Mouse (Mus musculus) lung, postnatal 25 days (tissue): Measurements from ENCODE around the gene Atad5.

Source experiments
- DNase-seq: peaks from one replicate; pipeline ENCODE4 v3.0.0; 2022; ENCODE audit warnings: low spot score

The Atad5 gene

DNA sequence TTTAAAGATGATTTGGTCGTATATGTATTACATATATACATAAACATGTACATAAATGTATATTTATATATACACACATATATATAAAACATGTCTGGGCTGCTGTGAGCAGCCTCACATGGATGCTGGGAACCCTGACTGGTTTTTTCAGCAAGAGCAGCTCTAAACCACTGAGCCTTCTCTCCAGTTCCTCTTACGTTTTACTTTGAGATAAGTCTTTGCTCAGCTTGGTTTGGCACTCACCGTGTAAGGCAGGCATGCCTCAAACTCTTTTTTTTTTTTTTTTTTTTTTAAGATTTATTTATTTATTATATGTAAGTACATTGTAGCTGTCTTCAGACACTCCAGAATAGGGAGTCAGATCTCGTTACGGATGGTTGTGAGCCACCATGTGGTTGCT is 61.4 kb downstream of the Atad5 start:
- no peak for DNase-seq

DNA sequence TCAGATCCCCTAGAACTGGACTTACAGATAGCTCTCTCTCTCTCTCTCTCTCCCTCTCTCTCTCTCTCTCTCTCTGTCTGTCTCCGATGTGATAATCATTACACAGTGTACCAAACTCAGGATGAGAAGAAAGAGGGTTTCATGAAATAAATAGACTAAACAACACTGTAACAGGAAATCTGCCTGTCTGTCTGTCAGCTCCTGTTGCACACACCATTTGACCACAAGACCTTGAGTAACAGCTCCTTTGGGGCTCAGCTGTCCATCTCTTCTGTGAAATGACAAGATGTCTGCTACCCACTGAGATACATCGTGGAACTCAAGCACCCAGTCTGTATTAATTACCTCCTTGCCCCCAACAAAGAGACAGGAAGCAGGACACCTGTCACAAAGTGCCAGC is 62.3 kb downstream of the Atad5 start:
- DNase-seq = no peak

DNA sequence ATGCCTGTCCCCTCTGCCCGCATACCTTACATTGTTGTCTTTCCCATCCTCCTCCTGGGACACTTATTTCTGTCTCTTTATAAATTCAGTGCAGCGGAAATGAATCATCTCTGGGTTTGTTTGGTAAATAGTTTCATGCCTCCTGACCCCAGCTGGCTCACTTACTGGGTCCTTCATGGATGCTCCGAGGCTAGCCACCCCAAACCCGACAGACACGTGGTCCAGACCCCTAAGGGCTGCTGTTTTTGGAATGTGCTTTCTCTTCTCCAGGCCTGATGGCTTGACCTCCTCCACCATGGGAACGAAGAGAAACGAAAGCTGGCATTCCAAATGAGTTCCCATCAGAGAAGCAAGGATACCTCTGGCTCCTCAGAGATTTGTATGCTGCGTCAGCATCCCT is 63.2 kb downstream of the Atad5 start:
- peak; percentile 55 for DNase-seq

DNA sequence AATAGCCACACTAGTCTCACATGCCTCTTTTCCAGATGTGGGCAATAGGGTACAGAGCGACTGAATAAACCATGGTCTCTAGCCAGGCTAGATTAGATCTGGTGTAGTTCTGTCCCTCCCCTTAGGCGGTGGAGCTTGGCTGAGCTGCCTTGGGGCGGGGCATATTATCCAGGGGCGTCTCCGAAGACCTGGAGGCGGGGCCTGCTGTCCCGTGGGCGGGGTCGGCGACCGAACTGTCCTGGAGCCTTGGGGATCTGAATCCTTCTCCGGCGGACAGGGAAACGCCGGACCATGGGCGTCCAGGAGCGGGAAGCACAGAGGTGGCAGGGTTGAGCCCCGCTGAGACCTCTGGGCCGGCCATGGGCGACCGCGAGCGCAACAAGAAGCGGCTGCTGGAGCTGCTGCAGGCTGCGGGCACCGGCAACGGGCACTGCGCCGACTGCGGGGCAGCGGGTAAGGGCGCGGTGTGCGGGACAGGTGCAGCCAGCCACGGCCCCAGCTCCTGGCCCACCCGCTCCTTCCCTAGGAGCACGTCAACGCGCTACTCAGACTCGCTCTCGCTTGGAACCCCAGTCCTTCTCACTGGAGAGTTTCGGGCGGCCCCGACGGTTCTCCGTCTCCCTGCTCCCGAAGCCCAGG is 64.8 kb downstream of the Atad5 start, which contains the start of gene Adap2:
Gene Adap2 (plus strand): TSS at position 249 of the 639 bp plus-strand sequence.
- DNase-seq = peak; percentile 93

DNA sequence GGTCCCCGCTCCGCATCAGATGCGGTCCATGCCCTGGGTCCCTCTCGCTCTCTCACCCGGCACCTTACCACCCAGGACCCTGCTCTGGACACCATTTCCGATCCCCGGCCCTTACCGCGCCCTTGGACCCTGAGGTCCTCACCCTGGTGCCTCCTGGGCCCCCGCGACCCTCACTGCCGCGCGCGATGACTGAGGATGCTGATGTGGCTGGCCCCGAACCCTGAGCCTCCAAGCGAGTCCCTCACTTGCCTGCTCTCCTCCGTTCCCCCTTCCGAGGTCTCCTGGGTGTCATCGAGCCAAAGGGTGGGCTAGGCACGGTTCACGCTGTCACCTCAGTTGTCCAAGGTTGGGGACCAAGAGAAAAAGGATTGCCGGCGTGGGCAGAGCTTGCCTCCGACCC is 65.3 kb downstream of the Atad5 start:
- DNase-seq = no peak

DNA sequence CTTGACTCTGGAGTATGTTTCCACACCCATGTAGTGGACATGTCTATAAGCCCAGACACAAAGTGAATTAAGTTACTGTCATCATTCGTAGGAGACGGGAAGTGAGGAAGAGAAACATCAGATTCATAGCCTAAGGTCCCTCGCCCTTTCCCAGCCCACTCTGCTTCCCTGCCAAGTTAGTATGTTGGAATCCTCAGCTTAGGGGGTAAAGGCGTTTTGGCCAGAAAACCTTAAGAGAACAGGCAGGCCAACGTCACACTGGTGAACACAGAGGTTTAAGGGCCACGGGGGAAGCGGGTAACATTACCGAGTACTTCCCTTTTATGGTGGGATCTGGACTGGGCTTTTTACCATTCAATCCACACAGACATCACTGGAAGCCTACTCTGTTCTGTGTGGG is 66.3 kb downstream of the Atad5 start:
- no peak for DNase-seq

DNA sequence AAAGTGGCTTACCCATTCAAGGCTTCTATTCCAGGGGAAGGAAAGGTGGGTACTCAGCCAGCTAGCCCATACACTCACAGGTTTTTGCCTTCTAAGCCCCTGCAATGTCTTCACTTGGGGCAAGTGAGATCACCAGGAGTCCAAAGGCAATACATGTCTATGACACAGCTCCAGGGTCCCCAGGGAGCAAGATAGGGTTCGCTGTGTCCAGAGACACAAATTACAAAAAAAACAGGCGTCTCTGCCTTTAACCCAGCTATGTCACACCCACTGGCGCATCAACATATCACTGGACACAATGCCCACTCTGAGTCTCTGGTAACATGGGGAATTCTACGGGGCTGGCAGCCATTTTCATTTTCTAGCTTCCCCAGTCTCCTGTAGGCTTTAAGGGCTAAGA is 66.8 kb downstream of the Atad5 start:
- DNase-seq = no peak

DNA sequence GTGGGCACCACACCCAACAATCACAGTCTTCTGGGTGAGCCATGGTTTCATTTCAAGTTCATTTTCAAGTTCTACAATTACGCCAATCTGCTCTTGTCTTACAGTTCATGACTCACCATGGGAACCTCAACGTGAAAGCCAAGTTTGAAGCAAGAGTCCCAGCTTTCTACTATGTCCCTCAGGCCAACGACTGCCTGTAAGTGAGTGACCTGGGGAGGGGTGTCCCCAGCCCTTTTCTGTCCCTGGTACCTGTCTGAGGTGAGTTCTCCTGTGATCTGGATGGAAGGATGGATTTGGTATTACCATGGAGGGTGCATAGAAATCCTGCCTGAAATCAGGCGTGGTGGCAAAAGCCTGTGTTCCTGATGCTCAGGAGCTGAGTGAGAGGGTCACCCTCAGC is 67.6 kb downstream of the Atad5 start:
- DNase-seq = no peak

DNA sequence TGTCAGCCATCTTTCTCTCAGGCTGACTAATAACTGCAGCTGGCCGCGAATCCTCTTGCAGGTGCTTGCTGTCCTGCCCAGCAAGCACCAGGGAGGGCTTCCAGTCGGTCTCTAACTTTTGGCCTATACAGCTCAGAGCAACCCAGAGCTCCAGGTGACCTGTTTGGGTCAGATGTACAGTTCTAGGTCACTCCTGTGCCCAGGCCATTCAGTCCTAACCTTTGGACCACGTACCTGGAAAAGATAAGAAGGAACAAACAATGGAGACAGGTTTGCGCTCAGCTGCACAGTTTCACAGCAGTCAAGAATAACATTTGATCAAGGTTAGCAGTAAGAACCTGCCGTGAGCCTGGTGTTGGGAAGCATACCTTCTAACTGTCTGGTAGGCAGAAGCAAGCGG is 69.8 kb downstream of the Atad5 start:
- no peak for DNase-seq

DNA sequence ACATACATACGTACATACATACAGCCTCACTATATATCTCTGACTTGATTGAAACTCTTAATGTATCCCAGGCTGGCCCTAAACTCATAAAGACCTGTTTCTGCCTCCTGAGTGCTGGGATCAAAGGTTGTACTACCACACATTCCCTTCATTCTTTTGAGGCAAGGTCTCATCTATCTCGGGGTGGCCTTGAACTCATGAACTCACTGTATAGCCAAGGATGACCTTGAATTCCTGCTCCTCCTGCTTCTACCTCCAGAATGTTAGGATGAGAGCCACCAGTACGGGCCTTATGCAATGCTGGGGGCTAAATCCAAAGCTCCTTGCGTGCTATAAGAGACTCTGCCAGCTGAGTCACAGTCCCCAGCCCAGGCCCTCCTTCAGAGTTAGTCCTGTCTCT is 71.8 kb downstream of the Atad5 start:
- DNase-seq = no peak

DNA sequence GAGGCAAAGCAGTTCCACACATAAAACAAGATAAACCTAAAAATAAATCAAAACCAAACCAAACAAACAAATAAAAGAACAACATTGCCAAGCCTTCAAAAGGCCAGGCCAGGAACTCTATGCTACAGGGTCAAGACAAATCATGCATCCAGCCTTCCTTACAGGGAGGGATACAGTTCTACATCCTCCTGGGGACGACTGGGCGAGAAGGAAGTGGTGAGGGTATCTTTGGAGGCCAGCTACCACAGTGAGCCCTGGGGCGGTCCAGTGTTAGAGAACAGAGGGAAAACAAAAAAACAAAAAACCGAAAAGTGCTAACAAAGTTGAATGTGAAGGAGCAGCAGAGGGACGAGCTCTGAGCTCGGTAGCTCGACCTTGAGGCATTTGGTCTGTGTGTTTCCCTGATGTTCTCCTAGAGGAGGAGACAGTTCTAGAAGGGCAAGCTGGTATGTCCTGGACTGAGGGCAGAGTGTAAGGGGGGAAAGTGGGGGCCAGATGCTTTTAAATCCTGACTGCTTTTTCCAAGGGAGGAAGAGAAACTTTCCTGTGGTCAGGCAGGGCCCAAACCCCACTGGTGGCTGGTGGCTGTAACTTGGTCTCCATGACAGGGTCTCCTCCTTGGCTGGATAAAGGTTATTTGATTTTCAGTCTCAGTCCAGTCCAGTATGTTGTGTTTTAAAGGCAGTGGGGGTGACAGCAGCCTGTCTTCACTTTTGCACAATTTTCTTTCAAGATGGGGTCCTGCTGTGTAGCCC is 74.3 kb downstream of the Atad5 start:
- DNase-seq = no peak

DNA sequence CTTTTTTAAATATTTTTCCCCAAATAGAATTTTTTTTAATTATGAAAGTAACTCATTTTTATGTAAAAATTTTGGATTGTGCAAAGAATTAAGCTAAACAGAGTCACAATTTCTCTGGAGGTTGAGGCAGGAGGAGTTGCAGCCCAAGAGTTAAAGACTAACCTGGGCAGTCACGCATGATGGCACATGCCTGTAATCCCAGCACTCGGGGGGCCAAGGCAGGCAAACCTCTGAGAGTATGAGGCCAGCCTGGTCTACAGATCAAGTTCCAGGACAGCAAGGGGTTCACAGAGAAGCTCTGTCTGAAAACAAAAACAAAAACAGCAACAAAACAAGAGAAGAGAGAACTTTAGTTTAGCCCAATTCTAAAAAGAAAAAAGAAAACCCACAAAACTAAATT is 75.0 kb downstream of the Atad5 start:
- DNase-seq = no peak

DNA sequence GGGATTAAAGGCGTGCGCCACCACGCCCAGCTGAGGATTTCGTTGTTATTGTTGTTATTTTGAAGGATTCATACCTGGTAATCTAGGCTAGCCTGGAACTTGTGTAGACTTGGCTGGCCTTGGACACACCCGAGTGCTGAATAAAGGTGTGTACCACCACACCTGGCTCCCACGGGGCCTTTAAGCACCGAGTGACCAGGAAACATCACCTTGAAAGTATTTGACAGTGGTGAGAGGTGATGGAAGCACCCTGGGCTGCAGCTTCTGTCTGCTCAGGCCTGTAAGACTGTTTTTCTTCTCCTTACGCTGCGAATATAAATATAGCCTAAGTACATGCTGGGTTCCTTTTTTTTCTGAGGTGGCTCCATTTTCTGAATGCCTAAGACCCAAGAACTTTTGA is 78.9 kb downstream of the Atad5 start:
- DNase-seq = no peak

DNA sequence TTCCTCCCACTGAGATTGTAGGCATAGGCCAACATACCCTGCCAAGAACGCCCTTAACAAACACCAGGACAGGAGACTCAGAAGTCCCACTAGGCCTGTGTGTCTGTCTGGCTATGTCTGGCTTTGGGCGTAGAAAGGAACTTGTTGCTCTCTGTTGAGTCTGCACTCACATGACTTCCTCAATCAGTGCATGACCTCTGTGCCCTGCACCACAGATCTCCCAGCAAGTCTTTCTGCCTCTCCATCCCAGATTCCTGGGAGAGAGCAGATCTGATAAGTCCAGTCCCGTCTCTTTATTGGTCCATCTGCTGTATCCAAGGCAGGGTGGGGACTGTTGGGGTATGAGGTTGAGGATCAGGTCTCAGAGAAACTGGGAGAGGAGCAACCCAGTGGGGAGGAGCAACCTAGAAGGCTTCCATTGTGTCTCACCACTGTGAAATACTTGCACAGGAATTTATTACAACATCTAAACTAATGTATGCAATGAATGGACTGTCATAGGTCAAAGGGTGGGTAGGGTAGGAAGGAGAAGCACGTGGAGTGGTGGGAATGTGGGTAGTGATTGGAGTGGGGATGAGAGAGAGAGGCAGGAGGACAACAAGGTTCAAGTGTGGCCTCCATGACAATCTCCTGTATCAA is 79.5 kb downstream of the Atad5 start:
- DNase-seq = no peak

DNA sequence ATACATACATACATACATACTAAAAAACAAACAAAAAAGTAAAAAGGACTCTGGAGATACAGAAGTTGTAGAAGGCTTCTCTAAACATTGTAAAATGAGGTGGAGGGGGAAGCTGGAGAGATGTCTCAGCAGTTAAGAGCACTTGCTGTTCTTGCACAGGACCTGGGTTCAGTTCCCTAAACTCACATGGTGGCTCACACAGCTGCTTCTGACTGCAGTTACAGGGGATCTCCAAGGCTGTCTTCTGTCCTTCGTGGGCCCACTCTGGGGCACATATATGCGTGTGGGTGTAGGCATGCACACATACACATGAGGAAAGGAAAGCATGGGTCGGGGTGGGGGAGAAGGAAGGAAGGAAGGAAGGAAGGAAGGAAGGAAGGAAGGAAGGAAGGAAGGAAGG is 80.4 kb downstream of the Atad5 start:
- no peak for DNase-seq

DNA sequence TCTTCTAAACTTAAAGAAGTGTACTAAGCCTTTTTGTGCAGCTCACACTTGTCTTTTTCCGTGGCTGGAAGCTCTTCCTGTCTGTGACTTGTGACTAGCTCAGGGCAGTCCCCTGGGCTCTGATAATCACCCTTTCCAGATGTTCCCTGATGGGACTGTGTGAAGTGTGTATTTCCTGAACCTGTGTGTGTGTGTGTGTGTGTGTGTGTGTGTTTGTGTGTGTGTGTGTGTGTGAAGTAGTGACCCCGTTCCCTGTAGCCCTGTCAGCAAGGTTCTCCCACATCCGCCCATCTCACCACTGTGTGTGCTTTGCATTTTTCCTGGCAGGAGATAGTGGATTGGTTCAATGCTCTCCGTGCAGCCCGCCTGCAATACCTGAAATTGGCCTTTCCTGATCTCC is 81.2 kb downstream of the Atad5 start:
- no peak for DNase-seq

DNA sequence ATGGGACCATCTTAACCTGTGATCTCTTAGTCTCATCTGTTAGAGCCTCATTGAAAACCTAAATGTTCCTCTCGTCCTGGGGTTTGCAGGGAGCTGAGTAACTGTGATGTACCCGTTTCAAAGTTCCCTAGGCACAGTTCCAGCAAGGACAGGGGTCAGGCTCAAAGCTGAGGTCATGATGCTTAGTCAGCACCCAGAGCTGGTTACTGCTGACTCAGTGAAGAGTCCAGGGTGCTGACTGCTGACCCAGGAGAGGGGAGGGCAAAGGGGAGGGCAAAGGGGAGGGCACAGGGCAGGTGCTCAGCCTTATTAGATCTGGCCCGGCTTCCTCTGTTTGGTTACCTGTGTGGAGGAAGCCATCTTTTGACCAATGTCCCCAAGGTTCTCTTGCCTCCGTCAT is 82.7 kb downstream of the Atad5 start:
- no peak for DNase-seq

DNA sequence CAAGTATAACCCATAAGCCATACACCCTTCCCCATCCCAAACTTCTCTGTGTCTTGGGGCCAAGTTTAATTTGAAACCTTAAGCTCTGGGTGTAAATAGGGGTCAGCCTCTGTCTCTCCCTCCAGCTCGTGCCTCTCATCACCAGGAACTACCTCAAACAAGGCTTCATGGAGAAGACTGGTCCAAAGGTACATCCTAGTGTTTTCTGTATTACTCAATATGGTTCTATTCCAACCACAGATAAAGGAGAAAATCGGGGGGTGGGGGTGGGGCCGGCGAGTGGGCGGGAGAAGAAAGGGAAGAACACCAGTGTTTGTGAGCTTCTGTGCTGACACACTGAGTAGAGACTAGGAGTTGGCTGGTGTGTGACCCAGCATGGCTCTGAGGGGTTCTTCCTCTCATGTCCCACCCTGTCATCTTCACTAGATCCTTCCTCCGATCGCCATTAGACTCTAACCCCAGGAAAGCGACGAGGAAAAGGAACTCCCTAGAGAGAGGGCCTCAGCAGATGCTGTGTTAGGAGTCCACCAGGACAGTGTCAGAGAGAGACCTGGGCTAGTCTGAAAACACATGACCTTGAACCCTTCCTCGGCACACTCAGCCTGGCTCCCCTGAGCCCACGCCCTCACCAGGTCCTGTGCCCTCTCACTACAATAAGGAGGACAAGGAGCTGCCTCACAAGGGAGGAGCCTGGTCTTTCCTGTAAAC is 84.9 kb downstream of the Atad5 start:
- no peak for DNase-seq

DNA sequence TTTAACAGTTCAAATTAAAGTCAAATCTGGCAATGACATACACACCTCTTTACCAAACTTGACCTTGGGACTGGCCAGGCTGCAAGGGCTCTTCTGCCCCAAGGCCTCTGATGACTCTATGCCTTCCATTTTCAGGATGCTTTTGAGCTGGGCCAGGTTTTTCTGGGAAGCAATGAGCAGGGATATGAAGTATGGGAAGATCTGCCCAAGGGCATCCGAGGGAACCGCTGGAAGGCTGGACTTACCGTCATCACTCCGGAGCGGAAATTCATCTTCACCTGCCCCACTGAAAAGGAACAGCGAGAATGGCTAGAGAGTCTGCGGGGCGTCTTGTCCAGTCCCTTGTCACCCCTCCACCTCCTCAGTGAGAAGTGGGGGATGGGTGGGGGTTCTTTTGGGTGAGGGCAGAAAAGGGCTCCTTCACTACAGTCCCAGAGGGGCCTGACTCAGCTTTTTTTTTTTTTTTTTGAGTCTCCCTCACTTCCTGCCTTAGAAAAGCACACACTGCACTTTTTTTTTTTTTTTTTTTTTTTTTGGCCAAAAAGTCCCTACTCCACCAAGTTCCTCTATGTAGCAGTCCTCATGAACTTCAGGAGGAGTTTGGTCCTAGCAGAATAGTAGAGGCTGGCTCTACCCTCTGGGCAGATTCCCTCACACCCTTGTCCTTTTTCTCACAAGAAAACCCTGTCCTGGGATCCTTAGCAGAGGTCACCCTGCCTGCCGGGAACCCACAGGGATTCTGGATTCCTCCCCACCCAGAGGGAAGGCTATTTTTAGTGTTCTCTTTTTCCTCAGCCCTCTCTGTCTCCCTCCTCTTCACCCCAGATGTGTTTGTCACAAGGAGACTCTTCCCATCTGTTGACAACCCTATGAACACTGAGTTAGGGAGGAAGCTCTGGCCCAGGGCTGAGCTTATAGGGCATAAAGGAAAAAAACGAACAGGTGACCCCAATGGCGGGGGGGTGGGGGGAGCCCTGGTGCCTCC is 88.0 kb downstream of the Atad5 start:
- DNase-seq = no peak

DNA sequence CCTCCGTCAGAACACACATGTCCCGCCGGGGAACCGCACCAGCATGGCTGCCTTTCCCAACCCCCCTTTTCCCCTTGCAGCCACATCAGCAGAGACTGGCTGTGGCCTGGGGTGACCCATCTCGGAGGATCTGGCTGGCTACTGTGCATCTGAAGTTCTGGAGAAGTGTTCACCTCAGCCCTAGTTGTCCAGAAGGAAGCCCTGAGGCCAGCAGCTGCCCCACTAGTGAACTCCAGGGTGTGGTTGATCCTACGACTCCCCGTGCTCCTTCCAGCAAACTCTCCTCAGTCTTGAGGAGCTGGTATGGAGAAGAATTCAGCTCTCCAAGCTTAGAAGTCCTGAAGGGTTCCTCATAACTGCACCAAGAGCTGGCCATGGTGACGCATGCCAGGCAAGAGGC is 89.1 kb downstream of the Atad5 start:
- no peak for DNase-seq

DNA sequence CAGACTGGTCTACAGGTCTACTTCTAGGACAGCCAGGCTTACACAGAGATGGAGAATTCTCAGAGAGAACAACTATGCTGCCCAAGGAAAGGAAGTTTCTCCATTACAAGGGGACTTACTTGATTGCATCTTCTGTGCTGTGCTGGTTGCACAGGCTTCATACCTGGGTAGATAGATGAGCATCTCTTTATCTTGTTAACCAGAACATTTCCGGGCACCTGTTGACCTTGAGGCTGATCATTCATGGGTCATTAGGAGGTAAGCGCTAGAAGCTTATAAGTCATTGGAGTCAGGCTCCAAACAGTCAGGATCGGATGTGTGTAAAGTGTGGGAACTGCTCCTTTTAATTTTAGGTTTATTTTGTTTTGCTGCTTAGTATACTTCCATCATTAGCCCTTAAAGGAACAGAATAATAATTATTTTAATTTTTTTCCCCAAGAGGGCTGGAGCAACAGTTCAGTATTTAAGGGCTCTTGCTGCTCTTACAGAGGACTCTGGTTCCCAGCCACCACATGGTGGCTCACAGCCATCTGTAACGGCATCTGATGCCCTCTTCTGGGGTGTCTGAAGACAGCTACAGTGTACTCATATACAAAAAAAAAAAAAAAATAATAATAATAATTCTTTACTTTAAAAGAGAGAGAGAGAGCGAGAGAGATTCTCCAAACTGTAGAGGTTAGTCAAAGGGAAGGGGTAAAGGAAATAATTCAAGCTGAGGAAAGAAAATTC is 92.0 kb downstream of the Atad5 start:
- no peak for DNase-seq
